Mouse (Mus musculus): ENCODE data around the gene Ugt2b1. TPM values are rescaled to one million over a fixed set of nuclear protein-coding genes. Genes with fewer than 3 reads are reported as not detected.
"Not testable (repeated sequence)": the region's sequence is repeated elsewhere in the genome, so short reads cannot be mapped to it uniquely, and the experiment has no call there.

The Ugt2b1 gene
- polyA plus RNA-seq (2017; shearing (Covaris generic)), result not detected

GRCm38 (mm10) chr5:86926426-86926825 lies at the start of gene Ugt2b1:
TSS of gene Ugt2b1 (minus strand) at chr5:86926530.
- no peak for ATAC-seq

DNA sequence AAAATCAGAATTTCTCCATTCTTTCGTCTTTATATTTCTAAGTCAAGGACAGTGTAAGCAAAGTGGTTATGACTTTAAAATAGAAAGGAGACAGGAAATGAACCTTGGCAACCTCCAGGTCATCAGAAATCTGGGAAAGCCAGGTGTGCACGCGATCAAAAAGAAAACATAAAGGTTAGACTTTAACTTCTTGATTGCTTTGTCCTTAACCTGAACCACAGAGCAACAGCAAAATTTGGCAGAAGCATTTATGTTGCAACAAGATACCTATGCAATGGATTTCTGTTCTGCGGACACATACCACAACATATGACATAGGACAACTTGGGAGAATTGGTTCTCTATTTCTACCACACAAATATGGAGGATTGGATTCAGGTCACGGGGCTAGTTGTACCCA lies 40.9 kb upstream of the Ugt2b1 start:
- not testable (repeated sequence) for ATAC-seq

GRCm38 (mm10) chr5:86962849-86963248 lies 36.5 kb upstream of the Ugt2b1 start:
- ATAC-seq, result not testable (repeated sequence)

- ATAC-seq, result no peak
Observed at GRCm38 (mm10) chr5:86961587-86962358, 35.4 kb upstream of the Ugt2b1 start.

DNA sequence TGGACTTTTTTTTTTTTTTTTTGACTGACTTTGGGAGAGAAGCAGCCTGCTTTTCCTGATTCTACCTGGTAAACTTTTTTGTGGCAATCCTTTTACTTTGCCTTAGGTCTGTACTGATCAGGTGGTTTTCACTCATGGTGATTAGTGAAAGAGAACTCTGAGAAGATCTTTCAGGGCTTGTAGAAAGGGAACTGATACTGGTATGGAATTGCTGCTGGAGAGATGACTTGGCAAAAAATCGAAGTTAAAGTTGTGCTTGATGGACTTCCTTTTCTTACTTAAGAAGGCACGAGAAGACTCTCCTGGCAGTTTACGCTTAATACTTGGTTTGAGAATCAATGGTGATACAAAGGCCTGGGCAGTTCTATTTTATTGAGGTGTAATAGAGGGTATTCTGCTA lies 34.2 kb upstream of the Ugt2b1 start:
- ATAC-seq, result no peak

DNA sequence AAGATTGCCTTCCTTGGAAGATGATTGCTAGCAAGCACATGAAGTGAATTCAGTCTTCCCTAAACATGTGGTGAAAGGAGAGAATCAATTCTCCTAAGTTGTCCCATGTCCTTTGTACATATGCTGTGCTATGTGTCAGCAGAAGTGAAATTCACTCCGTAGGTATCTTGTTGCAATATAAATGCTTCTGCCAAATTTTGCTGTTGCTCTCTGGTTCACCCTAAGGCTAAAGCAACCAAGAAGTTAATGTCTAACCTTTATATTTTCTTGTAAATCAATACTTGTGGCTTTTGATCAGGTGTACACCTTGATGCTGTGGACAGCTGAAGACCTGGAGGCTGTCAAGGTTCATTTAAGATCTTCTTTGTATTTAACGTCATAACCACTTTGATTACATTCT lies 15.8 kb upstream of the Ugt2b1 start:
- no peak for ATAC-seq

DNA sequence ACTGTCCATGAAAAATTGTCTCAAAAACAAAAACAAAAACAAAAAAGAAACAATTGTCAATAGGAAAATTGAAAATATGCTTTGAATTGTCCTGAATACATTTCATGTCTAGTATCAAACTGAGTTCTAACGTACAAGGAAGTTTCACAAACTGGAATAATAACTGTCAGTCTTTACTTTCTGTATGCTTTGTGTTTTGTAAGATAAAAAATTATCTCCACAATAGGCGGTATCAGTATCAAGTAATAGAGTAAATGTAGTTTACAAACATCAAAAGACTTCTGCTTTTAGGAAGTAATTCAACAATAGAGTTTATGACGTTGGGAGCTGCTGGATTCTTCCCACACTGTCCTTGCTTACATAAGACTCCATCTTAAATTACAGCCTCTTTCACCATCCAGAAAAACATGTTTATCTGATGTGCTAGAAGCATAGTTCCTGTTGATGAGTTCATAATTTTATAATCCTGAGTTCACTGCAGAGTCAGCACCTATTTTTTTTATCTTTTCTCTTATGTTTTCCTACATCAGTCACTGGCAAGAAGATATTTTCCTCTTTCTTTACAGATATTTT lies 5.6 kb downstream of the Ugt2b1 start:
- no peak for ATAC-seq

DNA sequence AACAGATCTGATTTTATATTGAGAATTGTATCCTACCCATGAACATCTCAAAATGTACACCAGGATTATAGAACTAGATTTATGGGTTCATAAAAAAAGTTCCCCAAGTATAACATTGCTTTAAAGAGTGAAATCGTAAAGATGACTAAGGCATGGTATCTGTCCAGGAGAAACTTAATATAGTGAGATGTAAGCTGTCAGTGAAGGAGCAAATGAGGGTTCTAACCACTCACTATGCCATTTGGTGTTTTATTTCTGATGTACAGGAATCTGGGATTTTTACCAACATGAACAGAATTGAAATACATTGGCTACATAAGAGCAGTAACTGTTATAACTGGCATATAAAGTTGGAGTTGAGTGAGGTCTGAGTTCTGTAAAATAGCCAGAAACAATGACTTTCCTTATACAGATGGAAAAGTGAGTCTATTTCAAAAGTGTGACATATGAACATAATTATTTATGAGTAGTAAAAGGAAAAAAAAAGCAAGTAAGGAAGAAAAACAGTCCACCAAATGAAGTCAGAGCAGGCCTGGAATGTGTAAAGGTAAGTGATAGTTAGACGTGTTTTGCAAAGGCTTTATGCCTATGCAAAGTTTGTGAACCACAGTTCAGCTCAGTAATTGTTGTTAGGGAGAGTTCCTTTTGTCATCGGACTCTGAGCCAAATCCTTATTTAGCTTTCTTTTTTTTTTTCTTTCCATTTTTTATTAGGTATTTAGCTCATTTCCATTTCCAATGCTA lies 14.8 kb downstream of the Ugt2b1 start:
- no peak for ATAC-seq

- no peak for ATAC-seq
Observed at GRCm38 (mm10) chr5:86910770-86911169, 15.6 kb downstream of the Ugt2b1 start.

- no peak for ATAC-seq
Observed at GRCm38 (mm10) chr5:86906758-86907157, 19.6 kb downstream of the Ugt2b1 start, which contains the start of gene Ugt2b34. TSS of gene Ugt2b34 (minus strand) at chr5:86906937.

GRCm38 (mm10) chr5:86889933-86890332 lies 36.4 kb downstream of the Ugt2b1 start:
- no peak for ATAC-seq

DNA sequence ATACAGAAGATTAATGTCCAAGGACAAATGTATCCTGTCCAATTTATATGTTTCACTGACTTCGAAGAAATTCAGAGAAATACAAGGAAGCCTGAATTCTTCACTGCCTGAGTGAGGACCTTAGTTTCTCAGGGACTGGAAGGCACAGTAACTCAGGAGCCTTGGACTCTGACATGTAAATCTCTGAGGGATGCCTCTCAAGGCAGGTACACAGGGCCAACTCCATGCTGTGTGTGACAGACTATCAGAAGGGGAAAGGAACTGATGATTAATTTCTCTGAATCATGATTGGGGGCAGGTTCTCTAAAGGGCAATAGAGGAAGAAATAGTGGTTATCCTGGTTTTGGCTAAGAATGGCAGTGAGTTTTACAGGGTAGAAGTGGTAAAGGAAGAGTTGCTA lies 37.9 kb downstream of the Ugt2b1 start:
- ATAC-seq, result no peak

- ATAC-seq, result no peak
Observed at GRCm38 (mm10) chr5:86887081-86887480, 39.2 kb downstream of the Ugt2b1 start.

- no peak for ATAC-seq
Observed at GRCm38 (mm10) chr5:86886620-86887019, 39.7 kb downstream of the Ugt2b1 start.

- no peak for ATAC-seq
Observed at GRCm38 (mm10) chr5:86871877-86872276, 54.5 kb downstream of the Ugt2b1 start.

Other genes starting within 250 kb of the Ugt2b1 start
- gene Tmprss11e, start 180.7 kb downstream of the Ugt2b1 start, polyA plus RNA-seq (2017; shearing (Covaris generic)), result under 1 TPM; 0.09 to 0.13 TPM
- gene Ythdc1, start 122.3 kb downstream of the Ugt2b1 start, polyA plus RNA-seq (2017; shearing (Covaris generic)), result 10 to 100 TPM; 53.2 to 63.2 TPM
- gene Ugt2b34, start 19.6 kb downstream of the Ugt2b1 start, polyA plus RNA-seq (2017; shearing (Covaris generic)), result not detected
- not detected for gene Ugt2b35, start 74.3 kb upstream of the Ugt2b1 start, polyA plus RNA-seq (2017; shearing (Covaris generic))
- not detected for gene Ugt2b36, start 166.0 kb upstream of the Ugt2b1 start, polyA plus RNA-seq (2017; shearing (Covaris generic))
- not detected for gene Ugt2b5, start 213.8 kb upstream of the Ugt2b1 start, polyA plus RNA-seq (2017; shearing (Covaris generic))

All from activated CD4-positive, CD25-positive, alpha-beta regulatory T cell, adult 4 months (primary cell).